ENCODE assay signal across 8 mouse cellular contexts in the genomic region with DNA sequence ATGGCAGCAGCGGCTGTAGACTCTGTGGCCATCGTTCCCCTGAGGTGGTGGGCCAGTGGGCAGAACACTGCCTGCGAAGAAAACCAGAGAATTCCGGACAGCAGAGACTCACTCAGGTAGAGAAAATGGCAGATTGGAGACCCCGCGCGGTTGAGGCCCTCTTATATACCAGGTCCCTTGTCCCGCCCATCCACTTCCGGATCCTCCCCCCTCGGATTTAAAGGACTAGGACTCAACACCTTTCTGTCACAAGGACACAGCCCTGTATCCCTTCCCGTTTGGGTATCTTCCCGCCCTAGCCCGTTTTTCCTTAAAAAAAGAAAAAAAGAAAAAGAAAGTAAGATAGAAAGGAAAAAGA. TPM values are rescaled to one million over a fixed set of nuclear protein-coding genes. Genes with fewer than 3 reads are reported as not detected.
A peak's percentile ranks its signal among the peaks of the same experiment; 100 is the strongest.
DNase-seq lines count a peak whose midpoint lies in the region; ATAC-seq and TF ChIP-seq lines count a peak whose summit lies in the region.

No protein-coding gene starts in this region.

- peak; percentile 94 for DNase-seq in NIH3T3 (ENCODE audit: low read depth)
- DNase-seq in cerebellum, adult 9-11 months: peak; percentile 90
- peak; percentile 78 to 92 for DNase-seq in frontal cortex, adult 2 months (ENCODE audit: extremely low spot score in 1 of 2, low spot score in 1 of 2)
- peak; percentile 94 for DNase-seq in hindbrain, embryonic 10.5 days (ENCODE audit: low spot score)
- DNase-seq in layer of hippocampus, adult 9-10 months (ENCODE audit: low spot score): peak; percentile 93
- peak; percentile 87 to 90 for DNase-seq in thymus, postnatal 10 days (ENCODE audit: low spot score in 2 of 2)

- peak; percentile 76 for TF ChIP-seq POLR2A in olfactory bulb, adult 2 months (IDR thresholded peaks at IDR 0.05; ENCODE audit: insufficient read depth, low read depth, low read length)

- peak; percentile 92 for ATAC-seq in lung, embryonic 15.5 days (ENCODE audit: borderline replicate concordance, extremely low read depth, low FRiP score, low TSS enrichment)

- WGBS in hindbrain, embryonic 10.5 days: under 1% methylated on average over 13 of the region's 13 CpGs
- 0% methylated on average over 13 of the region's 13 CpGs for WGBS in lung, embryonic 15.5 days
- under 1% methylated on average over 13 of the region's 13 CpGs for WGBS in olfactory bulb, adult 2 months

- peak overlapping the region; percentile 73 for H3K4me2 ChIP-seq in lung, embryonic 15.5 days

- peak overlapping the region; percentile 97 for H3K27ac ChIP-seq in hindbrain, embryonic 10.5 days
- H3K27ac ChIP-seq in lung, embryonic 15.5 days: peak overlapping the region; percentile 97
- H3K27ac ChIP-seq in olfactory bulb, adult 2 months (ENCODE audit: insufficient read depth, low read depth, low read length): peak overlapping the region; percentile 56

- H3K27me3 ChIP-seq in hindbrain, embryonic 10.5 days (ENCODE audit: insufficient read depth, poor library complexity, severe bottlenecking): no peaks in the 10 kb centered on the region
- H3K27me3 ChIP-seq in lung, embryonic 15.5 days: no peaks in the 10 kb centered on the region

- H3K9me3 ChIP-seq in hindbrain, embryonic 10.5 days: no peaks in the 10 kb centered on the region
- no peaks in the 10 kb centered on the region for H3K9me3 ChIP-seq in lung, embryonic 15.5 days

- H3K9ac ChIP-seq in lung, embryonic 15.5 days: peak overlapping the region; percentile 91

- peaks cover 39% of the 10 kb centered on the region for H3K36me3 ChIP-seq in hindbrain, embryonic 10.5 days
- peaks cover 7% of the 10 kb centered on the region for H3K36me3 ChIP-seq in lung, embryonic 15.5 days

- H3K4me1 ChIP-seq in hindbrain, embryonic 10.5 days (replicated peaks): peaks cover 21% of the 10 kb centered on the region
- H3K4me1 ChIP-seq in lung, embryonic 15.5 days: peaks cover 20% of the 10 kb centered on the region
- H3K4me1 ChIP-seq in olfactory bulb, adult 2 months (ENCODE audit: control insufficient read depth, insufficient read depth, low read length): no peaks in the 10 kb centered on the region

- TF ChIP-seq CTCF in olfactory bulb, adult 2 months (IDR thresholded peaks at IDR 0.05; ENCODE audit: insufficient read depth, low read depth, low read length): no peak

- peak overlapping the region; percentile 94 for H3K4me3 ChIP-seq in hindbrain, embryonic 10.5 days
- H3K4me3 ChIP-seq in lung, embryonic 15.5 days: peak overlapping the region; percentile 99
- H3K4me3 ChIP-seq in olfactory bulb, adult 2 months (ENCODE audit: insufficient read depth, low read depth, low read length): peak overlapping the region; percentile 85

RNA-seq across cellular contexts. Expression of gene Nasp, which starts 0.4 kb away (rescaled TPM):
- 24.1 and 28.1 TPM in 2 replicates for polyA plus RNA-seq in frontal cortex, adult 2 months (2012; rRNA removed)
- polyA plus RNA-seq in hindbrain, embryonic 10.5 days (2016; fragmentation: Nextera tagmentation; extraction: Ambion mirVana): 178 and 293 TPM in 2 replicates
- 125 and 131 TPM in 2 replicates for polyA plus RNA-seq in lung, embryonic 15.5 days (2015; fragmentation: Nextera tagmentation; extraction: Ambion mirVana)
- not detected in 2 replicates for polyA plus RNA-seq in olfactory bulb, adult 2 months (2012; ENCODE audit: insufficient read depth, insufficient read length, low replicate concordance, missing spikeins)

RNA-seq across cellular contexts. Expression of gene Akr1a1, which starts 24.1 kb away (rescaled TPM):
- polyA plus RNA-seq in frontal cortex, adult 2 months (2012; rRNA removed): 464 and 487 TPM in 2 replicates
- 559 and 600 TPM in 2 replicates for polyA plus RNA-seq in hindbrain, embryonic 10.5 days (2016; fragmentation: Nextera tagmentation; extraction: Ambion mirVana)
- polyA plus RNA-seq in lung, embryonic 15.5 days (2015; fragmentation: Nextera tagmentation; extraction: Ambion mirVana): 820 and 831 TPM in 2 replicates
- 1,277 TPM in 1 of 2 replicates, not detected in the other for polyA plus RNA-seq in olfactory bulb, adult 2 months (2012; ENCODE audit: insufficient read depth, insufficient read length, low replicate concordance, missing spikeins)

RNA-seq across cellular contexts. Expression of gene Ccdc17, which starts 30.9 kb away (rescaled TPM):
- polyA plus RNA-seq in frontal cortex, adult 2 months (2012; rRNA removed): 5.4 and 5.9 TPM in 2 replicates
- 1.9 and 3.6 TPM in 2 replicates for polyA plus RNA-seq in hindbrain, embryonic 10.5 days (2016; fragmentation: Nextera tagmentation; extraction: Ambion mirVana)
- polyA plus RNA-seq in lung, embryonic 15.5 days (2015; fragmentation: Nextera tagmentation; extraction: Ambion mirVana): 6.3 and 9.1 TPM in 2 replicates
- polyA plus RNA-seq in olfactory bulb, adult 2 months (2012; ENCODE audit: insufficient read depth, insufficient read length, low replicate concordance, missing spikeins): not detected in 2 replicates

RNA-seq across cellular contexts. Expression of gene Prdx1, which starts 58.0 kb away (rescaled TPM):
- 212 and 256 TPM in 2 replicates for polyA plus RNA-seq in frontal cortex, adult 2 months (2012; rRNA removed)
- polyA plus RNA-seq in hindbrain, embryonic 10.5 days (2016; fragmentation: Nextera tagmentation; extraction: Ambion mirVana): 1,211 and 1,387 TPM in 2 replicates
- polyA plus RNA-seq in lung, embryonic 15.5 days (2015; fragmentation: Nextera tagmentation; extraction: Ambion mirVana): 1,493 and 1,538 TPM in 2 replicates
- polyA plus RNA-seq in olfactory bulb, adult 2 months (2012; ENCODE audit: insufficient read depth, insufficient read length, low replicate concordance, missing spikeins): 633 TPM in 1 of 2 replicates, not detected in the other

Comparison
In these comparisons a context has a peak if more than half of its experiments do, and no peak if none do; other contexts are left out.
1. Peak in every context shown above with its lines: DNase-seq, ATAC-seq, H3K4me3 ChIP-seq and H3K27ac ChIP-seq.